Mouse (Mus musculus) thymus, postnatal 25 days (tissue): ENCODE results near the gene Fabp7.

ENCODE experiments used
- DNase-seq: peaks from one replicate; pipeline ENCODE4 v3.0.0; 2022

Gene Fabp7

GRCm38 (mm10) chr10:57807754-57808153 lies 23.1 kb downstream of the Fabp7 start:
- no peak for DNase-seq

GRCm38 (mm10) chr10:57812161-57812856 lies 27.6 kb downstream of the Fabp7 start:
- no peak for DNase-seq

- no peak for DNase-seq
Measured at GRCm38 (mm10) chr10:57814295-57814694, 29.6 kb downstream of the Fabp7 start.

GRCm38 (mm10) chr10:57815869-57816268 lies 31.2 kb downstream of the Fabp7 start:
- no peak for DNase-seq

- DNase-seq, result no peak
Measured at GRCm38 (mm10) chr10:57819209-57819608, 34.5 kb downstream of the Fabp7 start.

GRCm38 (mm10) chr10:57822473-57822872 lies 37.8 kb downstream of the Fabp7 start:
- DNase-seq, result no peak

- DNase-seq, result no peak
Measured at GRCm38 (mm10) chr10:57828649-57829048, 44.0 kb downstream of the Fabp7 start.

GRCm38 (mm10) chr10:57829621-57830020 lies 44.9 kb downstream of the Fabp7 start:
- no peak for DNase-seq

- DNase-seq, result no peak
Measured at GRCm38 (mm10) chr10:57835094-57835493, 50.4 kb downstream of the Fabp7 start.

GRCm38 (mm10) chr10:57835982-57836381 lies 51.3 kb downstream of the Fabp7 start:
- DNase-seq, result no peak
